19 mouse cellular contexts compared by ENCODE assay signal in the genomic region with DNA sequence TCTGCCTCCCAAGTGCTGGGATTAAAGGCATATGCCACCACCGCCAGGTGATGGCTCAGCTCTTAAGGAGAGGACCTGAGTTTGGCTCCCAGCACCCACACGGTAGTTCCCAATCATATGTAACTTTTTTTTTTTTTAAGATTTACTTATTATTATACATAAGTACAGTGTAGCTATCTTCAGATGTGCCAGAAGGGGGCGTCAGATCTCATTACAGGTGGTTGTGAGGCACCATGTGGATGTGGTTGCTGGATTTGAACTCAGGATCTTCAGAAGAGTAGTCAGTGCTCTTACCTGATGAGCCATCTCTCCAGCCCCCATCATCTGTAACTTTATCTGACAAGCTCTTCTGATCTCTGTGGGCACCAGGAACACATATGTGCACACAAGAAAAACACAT. TPM values are rescaled to one million over a fixed set of nuclear protein-coding genes. Genes with fewer than 3 reads are reported as not detected.
A peak's percentile ranks its signal among the peaks of the same experiment; 100 is the strongest.
DNase-seq lines count a peak whose midpoint lies in the region; ATAC-seq and TF ChIP-seq lines count a peak whose summit lies in the region.
"Had no signal": no experiment of that assay in that cellular context is flagged by ENCODE, and none has a peak within 500 bp of the region (broad histone marks: within the 10 kb centered on the region; RNA-seq: fewer than 3 reads in every experiment).

No protein-coding gene starts in this region.

- no peak for TF ChIP-seq EP300 in liver, postnatal 0 days (IDR thresholded peaks at IDR 0.05; ENCODE audit: low read depth)
- no peak for TF ChIP-seq EP300 in CH12.LX (IDR thresholded peaks at IDR 0.05; ENCODE audit: low read length)

- peaks cover 3% of the 10 kb centered on the region; the same call in 1 of the 2 replicates for H3K36me3 ChIP-seq in liver, postnatal 0 days (replicated peaks; ENCODE audit: insufficient read depth, low read length)
- H3K36me3 ChIP-seq in liver, embryonic 11.5 days (ENCODE audit: control insufficient read depth, insufficient read depth, low read length) = no peaks in the 10 kb centered on the region
- peaks cover 0 to 3% of the 10 kb centered on the region in 2 experiments for H3K36me3 ChIP-seq in CH12.LX (replicated peaks in 1 of 2; ENCODE audit: control insufficient read depth in 1 of 2, insufficient read depth in 1 of 2, low read length in 1 of 2)
- H3K36me3 ChIP-seq in hindbrain, embryonic 11.5 days (ENCODE audit: control insufficient read depth, insufficient read depth, low read length) = no peaks in the 10 kb centered on the region
- H3K36me3 ChIP-seq: hindbrain, embryonic 13.5 days; liver, embryonic 12.5 days had no signal

- no peak for TF ChIP-seq POLR2A in CH12.LX (IDR thresholded peaks at IDR 0.05; ENCODE audit: low read depth, low read length)

- H3K27ac ChIP-seq in gastrocnemius, adult 2 months = no peak overlapping the region
- no peak overlapping the region for H3K27ac ChIP-seq in liver, postnatal 0 days (ENCODE audit: low read depth)
- H3K27ac ChIP-seq in liver, embryonic 11.5 days (ENCODE audit: low read depth, low read length) = no peak overlapping the region
- no peak overlapping the region for H3K27ac ChIP-seq in CH12.LX (ENCODE audit: insufficient read depth, low read depth)
- no peak overlapping the region for H3K27ac ChIP-seq in hindbrain, embryonic 11.5 days (ENCODE audit: low read depth, low read length)
- H3K27ac ChIP-seq: forebrain, embryonic 10.5 days; hindbrain, embryonic 13.5 days; limb, embryonic 10.5 days; liver, embryonic 12.5 days had no signal

- no peaks in the 10 kb centered on the region for H3K9me3 ChIP-seq in liver, postnatal 0 days (ENCODE audit: low read length)
- no peaks in the 10 kb centered on the region for H3K9me3 ChIP-seq in liver, embryonic 11.5 days (ENCODE audit: control insufficient read depth, low read length)
- no peaks in the 10 kb centered on the region for H3K9me3 ChIP-seq in CH12.LX (replicated peaks; ENCODE audit: low read length)
- no peaks in the 10 kb centered on the region for H3K9me3 ChIP-seq in hindbrain, embryonic 11.5 days (ENCODE audit: control insufficient read depth, low read length)
- H3K9me3 ChIP-seq: forebrain, embryonic 10.5 days; hindbrain, embryonic 13.5 days; limb, embryonic 10.5 days; liver, embryonic 12.5 days; megakaryocyte, embryonic 14.5 days had no signal

- in situ Hi-C loops in CH12.LX (cut with MboI; ENCODE audit: low pct_ligation_motif_present, low pct_unique_long_range_greater_than_20kb, low sequenced_read_pairs) = no loop called here

- H3K4me1 ChIP-seq in liver, postnatal 0 days (ENCODE audit: insufficient read depth) = peaks cover 17% of the 10 kb centered on the region
- H3K4me1 ChIP-seq in liver, embryonic 11.5 days (replicated peaks; ENCODE audit: control insufficient read depth, insufficient read depth, low read length) = peaks cover 10% of the 10 kb centered on the region; the same call in 1 of the 2 replicates
- H3K4me1 ChIP-seq in CH12.LX (ENCODE audit: control insufficient read depth in 1 of 2, insufficient read depth in 2 of 2) = peaks cover 9 to 21% of the 10 kb centered on the region in 2 experiments
- peaks cover 6% of the 10 kb centered on the region for H3K4me1 ChIP-seq in hindbrain, embryonic 11.5 days (replicated peaks; ENCODE audit: control insufficient read depth, insufficient read depth, low read length)

- H3K27me3 ChIP-seq in liver, postnatal 0 days (ENCODE audit: insufficient read depth, low read length) = no peaks in the 10 kb centered on the region
- peaks cover 6% of the 10 kb centered on the region; the same call in 1 of the 2 replicates for H3K27me3 ChIP-seq in liver, embryonic 11.5 days (replicated peaks; ENCODE audit: control insufficient read depth, insufficient read depth, low read length)
- H3K27me3 ChIP-seq in CH12.LX (replicated peaks) = peaks cover 3% of the 10 kb centered on the region
- no peaks in the 10 kb centered on the region for H3K27me3 ChIP-seq in hindbrain, embryonic 11.5 days (ENCODE audit: control insufficient read depth, insufficient read depth, low read length)
- H3K27me3 ChIP-seq: hindbrain, embryonic 13.5 days had no signal

- no peak for DNase-seq in gastrocnemius, adult 2 months
- DNase-seq in gastrocnemius, postnatal 10 days = no peak
- no peak for DNase-seq in liver, postnatal 0 days
- no peak for DNase-seq in liver, embryonic 11.5 days (ENCODE audit: low spot score)
- DNase-seq in CH12.LX (ENCODE audit: extremely low read depth) = peak; percentile 22
- peak; percentile 57 for DNase-seq in naive thymus-derived CD4-positive, alpha-beta T cell, adult 2 months (ENCODE audit: low read depth)
- no peak for DNase-seq in cerebellum, postnatal 10 days
- no peak for DNase-seq in hindbrain, embryonic 11.5 days (ENCODE audit: low spot score)
- DNase-seq: cerebellum, adult 9-11 months; gastrocnemius, postnatal 14 days; kidney, adult 11 months; layer of hippocampus, postnatal 36 days had no signal

- intact Hi-C loops in gastrocnemius, adult 2 months (cut with DNase I) = no loop called here

- H3K4me3 ChIP-seq in gastrocnemius, adult 2 months = no peak overlapping the region
- H3K4me3 ChIP-seq in liver, postnatal 0 days (ENCODE audit: low read depth, low read length) = no peak overlapping the region
- no peak overlapping the region for H3K4me3 ChIP-seq in liver, embryonic 11.5 days (ENCODE audit: low read depth, low read length)
- no peak overlapping the region for H3K4me3 ChIP-seq in CH12.LX (replicated peaks in 1 of 3; ENCODE audit: low read depth in 2 of 3, low read length in 2 of 3, poor library complexity in 1 of 3)
- H3K4me3 ChIP-seq in hindbrain, embryonic 11.5 days (ENCODE audit: low read depth, low read length) = no peak overlapping the region
- H3K4me3 ChIP-seq: forebrain, embryonic 10.5 days; hindbrain, embryonic 13.5 days; limb, embryonic 10.5 days; liver, embryonic 12.5 days; megakaryocyte, embryonic 14.5 days had no signal

- dilution Hi-C loops in CH12.LX (cut with MboI; ENCODE audit: extremely low pct_ligation_motif_present, extremely low pct_unique_long_range_greater_than_20kb, low sequenced_read_pairs) = no loop called here

- H3K4me2 ChIP-seq in liver, postnatal 0 days (ENCODE audit: low read depth, low read length) = no peak overlapping the region
- H3K4me2 ChIP-seq in liver, embryonic 11.5 days = no peak overlapping the region
- H3K4me2 ChIP-seq in CH12.LX (ENCODE audit: insufficient read depth, low read depth, poor library complexity, severe bottlenecking) = no peak overlapping the region
- H3K4me2 ChIP-seq in hindbrain, embryonic 11.5 days (replicated peaks; ENCODE audit: low read depth, low read length) = no peak overlapping the region
- H3K4me2 ChIP-seq: hindbrain, embryonic 13.5 days; liver, embryonic 12.5 days had no signal

- no peak overlapping the region for H3K9ac ChIP-seq in liver, postnatal 0 days (replicated peaks)
- H3K9ac ChIP-seq in liver, embryonic 11.5 days (ENCODE audit: low read depth, low read length) = no peak overlapping the region
- no peak overlapping the region for H3K9ac ChIP-seq in CH12.LX (ENCODE audit: insufficient read depth, low read depth)
- H3K9ac ChIP-seq in hindbrain, embryonic 11.5 days (ENCODE audit: low read depth, low read length) = no peak overlapping the region
- H3K9ac ChIP-seq: hindbrain, embryonic 13.5 days; liver, embryonic 12.5 days had no signal

- TF ChIP-seq CTCF in gastrocnemius, adult 2 months (IDR thresholded peaks at IDR 0.05) = peak; percentile 9; the same call in 1 of the 2 replicates
- TF ChIP-seq CTCF in liver, postnatal 0 days (IDR thresholded peaks at IDR 0.05; ENCODE audit: low read depth) = peak; percentile 35
- peak in 1 of 2 experiments; percentile 47; a peak in 2 of 4 replicates for TF ChIP-seq CTCF in CH12.LX (conservative IDR thresholded peaks at IDR 0.05 in 1 of 2, IDR thresholded peaks at IDR 0.05 in 1 of 2; ENCODE audit: low read depth in 2 of 2, low read length in 2 of 2)

- 0 out of 2 replicates have a peak, but pooled peaks cover 5% of the 10 kb centered on the region for H3K79me2 ChIP-seq in CH12.LX (replicated peaks; ENCODE audit: control insufficient read depth, extremely low read depth, insufficient read depth, poor library complexity, severe bottlenecking)

- no peak for ATAC-seq in liver, postnatal 0 days
- no peak for ATAC-seq in liver, embryonic 11.5 days (replicated peaks; ENCODE audit: low FRiP score)
- ATAC-seq in hindbrain, embryonic 11.5 days (ENCODE audit: low FRiP score) = no peak
- ATAC-seq: liver, embryonic 12.5 days; lung, postnatal 0 days; midbrain, embryonic 16.5 days had no signal

- TF ChIP-seq RAD21 in CH12.LX (IDR thresholded peaks at IDR 0.05; ENCODE audit: low read depth, low read length) = no peak; the same call in 1 of the 2 replicates

- 62% methylated on average over 3 of the region's 3 CpGs for WGBS in liver, postnatal 0 days (ENCODE audit: insufficient replicate concordance)
- 60% methylated on average over 3 of the region's 3 CpGs for whole genome bisulfite sequencing in liver, embryonic 11.5 days
- 73% methylated on average over 3 of the region's 3 CpGs for WGBS in hindbrain, embryonic 11.5 days

RNA-seq across cellular contexts. Expression of a gene that starts 2.6 kb away (rescaled TPM):
- 1 to 10 TPM; 3.8 to 5.7 TPM for total RNA-seq in gastrocnemius, adult 2 months (2021)
- total RNA-seq in gastrocnemius, postnatal 10 days (2021) = 1 to 10 TPM; 1.6 to 2.5 TPM
- polyA plus RNA-seq in liver, postnatal 0 days (2015; fragmentation: Nextera tagmentation; extraction: Ambion mirVana) = 8.3 and 10.8 TPM in 2 replicates
- polyA plus RNA-seq in liver, embryonic 11.5 days (2014; fragmentation: Nextera tagmentation; extraction: Ambion mirVana) = 0.96 and 1.1 TPM in 2 replicates
- total RNA-seq in CH12.LX (2012; rRNA removed) (1.3 and 1.7 TPM in 2 replicates), CH12.LX (2014; rRNA removed) (1.9 and 3.4 TPM in 2 replicates)
- polyA plus RNA-seq in CH12.LX (2012; ENCODE audit: insufficient read length, low read depth) = 3.8 and 4.4 TPM in 2 replicates
- polyA plus RNA-seq in hindbrain, embryonic 11.5 days (2014; fragmentation: Nextera tagmentation; extraction: Ambion mirVana) = 0.63 and 1.9 TPM in 2 replicates

RNA-seq across cellular contexts. Expression of a gene that starts 3.0 kb away (rescaled TPM):
- 100 to 1,000 TPM; 579 to 631 TPM for total RNA-seq in gastrocnemius, adult 2 months (2021)
- 100 to 1,000 TPM; 195 to 205 TPM for total RNA-seq in gastrocnemius, postnatal 10 days (2021)
- polyA plus RNA-seq in liver, postnatal 0 days (2015; fragmentation: Nextera tagmentation; extraction: Ambion mirVana) = 1.8 and 2.2 TPM in 2 replicates
- polyA plus RNA-seq in liver, embryonic 11.5 days (2014; fragmentation: Nextera tagmentation; extraction: Ambion mirVana) = 3.1 and 3.8 TPM in 2 replicates
- 36.9 and 38.0 TPM in 2 replicates for total RNA-seq in CH12.LX (2012; rRNA removed)
- total RNA-seq in CH12.LX (2014; rRNA removed) = 11.0 and 11.6 TPM in 2 replicates
- polyA plus RNA-seq in CH12.LX (2012; ENCODE audit: insufficient read length, low read depth) = 31.7 and 32.3 TPM in 2 replicates
- polyA plus RNA-seq in hindbrain, embryonic 11.5 days (2014; fragmentation: Nextera tagmentation; extraction: Ambion mirVana) = 5.9 and 6.0 TPM in 2 replicates

RNA-seq across cellular contexts. Expression of a gene that starts 9.5 kb away (rescaled TPM):
- total RNA-seq in gastrocnemius, adult 2 months (2021) = 10 to 100 TPM; 39.6 to 44.9 TPM
- 10 to 100 TPM; 20.6 to 21.8 TPM for total RNA-seq in gastrocnemius, postnatal 10 days (2021)
- 2.8 and 3.4 TPM in 2 replicates for polyA plus RNA-seq in liver, postnatal 0 days (2015; fragmentation: Nextera tagmentation; extraction: Ambion mirVana)
- 10.4 and 13.1 TPM in 2 replicates for polyA plus RNA-seq in liver, embryonic 11.5 days (2014; fragmentation: Nextera tagmentation; extraction: Ambion mirVana)
- 4.0 and 4.9 TPM in 2 replicates for total RNA-seq in CH12.LX (2012; rRNA removed)
- 0.70 and 1.0 TPM in 2 replicates for total RNA-seq in CH12.LX (2014; rRNA removed)
- polyA plus RNA-seq in CH12.LX (2012; ENCODE audit: insufficient read length, low read depth) = 13.3 and 17.0 TPM in 2 replicates
- polyA plus RNA-seq in hindbrain, embryonic 11.5 days (2014; fragmentation: Nextera tagmentation; extraction: Ambion mirVana) = 8.2 and 9.2 TPM in 2 replicates

RNA-seq across cellular contexts. Expression of a gene that starts 28.2 kb away (rescaled TPM):
- 10 to 100 TPM; 86.3 to 86.4 TPM for total RNA-seq in gastrocnemius, adult 2 months (2021)
- total RNA-seq in gastrocnemius, postnatal 10 days (2021) = 100 to 1,000 TPM; 131 to 133 TPM
- 36.6 and 42.1 TPM in 2 replicates for polyA plus RNA-seq in liver, postnatal 0 days (2015; fragmentation: Nextera tagmentation; extraction: Ambion mirVana)
- 132 and 146 TPM in 2 replicates for polyA plus RNA-seq in liver, embryonic 11.5 days (2014; fragmentation: Nextera tagmentation; extraction: Ambion mirVana)
- total RNA-seq in CH12.LX (2012; rRNA removed) (96.3 and 105 TPM in 2 replicates), CH12.LX (2014; rRNA removed) (86.9 and 93.5 TPM in 2 replicates)
- polyA plus RNA-seq in CH12.LX (2012; ENCODE audit: insufficient read length, low read depth) = 120 and 161 TPM in 2 replicates
- polyA plus RNA-seq in hindbrain, embryonic 11.5 days (2014; fragmentation: Nextera tagmentation; extraction: Ambion mirVana) = 151 and 176 TPM in 2 replicates

RNA-seq across cellular contexts. Expression of a gene that starts 40.4 kb away (rescaled TPM):
- 1,000 to 10,000 TPM; 7,153 to 7,488 TPM for total RNA-seq in gastrocnemius, adult 2 months (2021)
- 1,000 to 10,000 TPM; 5,193 to 5,983 TPM for total RNA-seq in gastrocnemius, postnatal 10 days (2021)
- 4.0 and 21.3 TPM in 2 replicates for polyA plus RNA-seq in liver, postnatal 0 days (2015; fragmentation: Nextera tagmentation; extraction: Ambion mirVana)
- polyA plus RNA-seq in liver, embryonic 11.5 days (2014; fragmentation: Nextera tagmentation; extraction: Ambion mirVana) = 19.8 and 20.1 TPM in 2 replicates
- total RNA-seq in CH12.LX (2012; rRNA removed) (11.0 and 11.2 TPM in 2 replicates), CH12.LX (2014; rRNA removed) (22.9 and 23.0 TPM in 2 replicates)
- 26.4 and 27.5 TPM in 2 replicates for polyA plus RNA-seq in CH12.LX (2012; ENCODE audit: insufficient read length, low read depth)
- 23.2 and 26.2 TPM in 2 replicates for polyA plus RNA-seq in hindbrain, embryonic 11.5 days (2014; fragmentation: Nextera tagmentation; extraction: Ambion mirVana)

Comparison
In these comparisons a context has a peak if more than half of its experiments do, and no peak if none do; other contexts are left out.
1. DNase-seq: peak in CH12.LX (single experiment) and naive thymus-derived CD4-positive, alpha-beta T cell, adult 2 months (single experiment); none in gastrocnemius, adult 2 months (single experiment), gastrocnemius, postnatal 10 days (single experiment), liver, postnatal 0 days (single experiment), liver, embryonic 11.5 days (single experiment), cerebellum, postnatal 10 days (0 of 2) and hindbrain, embryonic 11.5 days (single experiment).